Mouse (Mus musculus): ENCODE results near the gene Hist1h2bj. TPM values are rescaled to one million over a fixed set of nuclear protein-coding genes. Genes with fewer than 3 reads are reported as not detected.
A peak's percentile ranks its signal among the peaks of the same experiment; 100 is the strongest.

Hist1h2bj gene
- polyA plus RNA-seq, 1 experiment from 2014 or later = 8.1 TPM

GRCm38 (mm10) chr13:22019934-22020835 is 22.8 kb upstream of the Hist1h2bj start:
- under 1% methylated on average over 44 of the region's 44 CpGs for WGBS
- peaks cover 14% of the 10 kb centered on the region for H3K4me1 ChIP-seq
- no peak overlapping the region for H3K27ac ChIP-seq
- H3K27me3 ChIP-seq = peaks cover 44% of the 10 kb centered on the region
- H3K9ac ChIP-seq = no peak overlapping the region
- no peaks in the 10 kb centered on the region for H3K36me3 ChIP-seq
- no peak for ATAC-seq (ENCODE audit: insufficient number of reproducible peaks, low FRiP score, low TSS enrichment, low read depth)
- H3K4me2 ChIP-seq = peak overlapping the region; percentile 56
- peak overlapping the region; percentile 45 for H3K4me3 ChIP-seq
- no peaks in the 10 kb centered on the region for H3K9me3 ChIP-seq

DNA sequence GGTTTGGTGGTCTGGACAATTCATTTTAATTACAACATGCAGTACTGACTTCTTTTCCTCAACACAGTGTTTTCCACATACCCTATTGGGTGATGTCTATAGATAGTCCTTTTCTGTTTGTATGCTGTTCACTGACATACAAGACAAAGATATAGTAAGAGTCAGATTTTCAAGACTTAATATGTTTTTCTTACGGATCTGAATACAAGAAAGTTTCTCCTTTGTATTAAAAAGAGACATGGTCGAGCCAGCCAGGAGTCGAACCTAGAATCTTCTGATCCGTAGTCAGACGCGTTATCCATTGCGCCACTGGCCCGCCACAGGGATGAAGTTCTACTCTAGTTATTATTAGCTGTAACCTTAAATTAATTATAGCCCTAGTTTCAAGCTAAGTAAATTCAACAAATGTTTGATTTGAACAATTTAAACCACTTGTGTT is 22.1 kb upstream of the Hist1h2bj start:
- Histone ChIP-seq H3K4me3 (peak overlapping the region; percentile 45), H3K9ac (no peak overlapping the region)

DNA sequence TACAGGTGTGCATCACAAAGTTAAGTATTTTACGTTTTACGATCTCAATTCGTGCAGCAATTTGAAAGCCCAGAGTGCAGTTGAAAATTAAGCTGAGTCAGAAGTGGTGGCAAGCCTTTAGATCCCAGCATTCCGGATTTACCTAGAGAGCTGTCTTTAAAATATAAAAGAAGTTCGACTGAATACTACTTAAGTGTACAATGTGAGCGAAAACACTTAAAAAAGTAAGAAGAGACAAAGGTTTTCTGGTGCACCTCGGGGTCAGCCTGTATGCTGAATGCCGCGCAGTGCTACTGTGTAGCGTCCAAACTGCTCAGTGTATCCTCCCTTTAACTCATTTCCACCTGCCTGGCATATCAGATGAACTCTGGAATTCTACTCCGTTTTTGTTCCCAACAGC is 21.4 kb upstream of the Hist1h2bj start:
- ATAC-seq (ENCODE audit: insufficient number of reproducible peaks, low FRiP score, low TSS enrichment, low read depth) = no peak
- H3K9me3 ChIP-seq = no peaks in the 10 kb centered on the region
- H3K27me3 ChIP-seq = peaks cover 35% of the 10 kb centered on the region
- peak overlapping the region; percentile 45 for H3K4me3 ChIP-seq
- no peak overlapping the region for H3K27ac ChIP-seq
- H3K4me2 ChIP-seq = peak overlapping the region; percentile 56
- H3K4me1 ChIP-seq = peaks cover 18% of the 10 kb centered on the region
- under 1% methylated on average over 11 of the region's 11 CpGs for WGBS
- H3K9ac ChIP-seq = 0 out of 2 replicates have a peak overlapping the region, but pooled peaks have one; percentile 10
- H3K36me3 ChIP-seq = no peaks in the 10 kb centered on the region

More for the DNA sequence above, 22.1 kb upstream of the Hist1h2bj start:
- ATAC-seq (ENCODE audit: insufficient number of reproducible peaks, low FRiP score, low TSS enrichment, low read depth) = no peak
- under 1% methylated on average over 8 of the region's 8 CpGs for WGBS
- peaks cover 16% of the 10 kb centered on the region for H3K4me1 ChIP-seq
- H3K27ac ChIP-seq = no peak overlapping the region
- H3K9me3 ChIP-seq = no peaks in the 10 kb centered on the region
- peak overlapping the region; percentile 56 for H3K4me2 ChIP-seq
- H3K27me3 ChIP-seq = peaks cover 40% of the 10 kb centered on the region
- H3K36me3 ChIP-seq = no peaks in the 10 kb centered on the region

DNA sequence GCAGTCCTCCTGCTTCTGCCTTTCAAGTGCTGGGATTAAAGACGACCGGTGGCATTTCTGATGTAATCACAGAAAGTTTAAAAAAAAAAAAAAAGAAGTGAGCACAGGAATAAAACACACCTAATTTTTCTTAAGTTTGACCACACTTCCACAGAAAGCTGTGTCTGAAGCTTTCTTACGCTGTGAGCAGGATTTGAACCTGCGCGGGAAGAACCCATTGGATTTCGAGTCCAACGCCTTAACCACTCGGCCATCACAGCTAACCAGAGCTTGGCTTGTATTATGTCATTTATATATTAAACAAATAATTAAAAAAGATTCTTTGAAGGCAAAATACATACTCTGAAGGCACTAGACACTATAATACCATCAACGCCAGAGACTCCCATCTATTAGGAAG is 20.8 kb upstream of the Hist1h2bj start:
- Histone ChIP-seq H3K4me3 (peak overlapping the region; percentile 45), H3K9me3 (no peaks in the 10 kb centered on the region), H3K36me3 (no peaks in the 10 kb centered on the region), H3K27me3 (peaks cover 32% of the 10 kb centered on the region), H3K4me1 (peaks cover 18% of the 10 kb centered on the region), H3K27ac (no peak overlapping the region), H3K4me2 (peak overlapping the region; percentile 56), H3K9ac (0 out of 2 replicates have a peak overlapping the region, but pooled peaks have one; percentile 10)
- 1% methylated on average over 9 of the region's 9 CpGs for WGBS
- ATAC-seq (ENCODE audit: insufficient number of reproducible peaks, low FRiP score, low TSS enrichment, low read depth) = no peak

DNA sequence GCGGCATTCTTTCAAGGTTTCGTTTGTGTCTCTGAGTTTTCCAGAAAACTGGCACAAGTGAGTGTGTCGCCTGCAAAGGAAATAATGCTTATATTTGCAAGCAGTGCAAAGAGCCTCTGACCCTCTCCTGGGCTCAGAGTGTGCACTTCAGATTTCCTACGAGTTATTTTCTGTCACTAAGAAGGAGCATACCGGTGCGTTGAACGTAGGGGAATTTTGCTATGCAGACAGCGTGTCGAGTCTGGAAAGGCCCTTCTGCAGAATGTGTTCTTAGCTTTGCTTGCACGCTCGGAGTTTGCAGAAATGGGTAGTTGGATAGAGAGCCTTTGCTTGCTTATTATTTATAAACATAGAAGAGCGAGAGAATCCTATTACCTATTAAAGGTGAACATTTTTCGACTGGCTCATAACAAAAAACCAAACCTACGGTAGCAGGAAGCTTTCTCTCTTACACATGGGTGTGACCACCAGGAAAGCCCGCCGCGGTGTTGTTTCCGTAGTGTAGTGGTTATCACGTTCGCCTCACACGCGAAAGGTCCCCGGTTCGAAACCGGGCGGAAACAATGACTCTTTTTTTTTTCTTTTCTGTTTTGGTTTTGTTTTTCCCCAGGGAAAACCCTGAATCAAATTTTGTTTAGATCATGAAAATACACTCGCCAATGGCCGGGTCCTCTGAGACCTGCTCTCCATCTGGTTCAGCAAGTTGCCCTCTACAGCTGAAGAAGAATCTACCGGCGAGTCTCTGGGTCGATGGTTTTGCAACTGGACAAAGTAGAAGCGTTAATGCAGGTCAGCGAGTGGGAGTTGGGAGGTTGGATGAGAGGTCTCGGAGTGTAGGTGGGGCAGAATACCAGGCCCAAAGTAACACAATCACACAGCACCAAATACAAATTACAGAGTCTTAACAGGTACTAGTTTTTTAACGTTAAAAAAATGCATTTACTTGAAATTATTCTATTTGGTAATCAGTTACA is 16.7 kb upstream of the Hist1h2bj start:
- H3K9me3 ChIP-seq = no peaks in the 10 kb centered on the region
- no peaks in the 10 kb centered on the region for H3K27me3 ChIP-seq
- peak overlapping the region; percentile 52 for H3K4me2 ChIP-seq
- peak; percentile 60; the same call in 1 of the 2 replicates for ATAC-seq (ENCODE audit: insufficient number of reproducible peaks, low FRiP score, low TSS enrichment, low read depth)
- 1% methylated on average over 35 of the region's 35 CpGs for whole genome bisulfite sequencing
- H3K36me3 ChIP-seq = no peaks in the 10 kb centered on the region
- peaks cover 7% of the 10 kb centered on the region; the same call in 1 of the 2 replicates for H3K4me1 ChIP-seq
- H3K4me3 ChIP-seq = peak overlapping the region; percentile 46
- 0 out of 2 replicates have a peak overlapping the region, but pooled peaks have one; percentile 14 for H3K9ac ChIP-seq
- peak overlapping the region; percentile 44; the same call in 1 of the 2 replicates for H3K27ac ChIP-seq

DNA sequence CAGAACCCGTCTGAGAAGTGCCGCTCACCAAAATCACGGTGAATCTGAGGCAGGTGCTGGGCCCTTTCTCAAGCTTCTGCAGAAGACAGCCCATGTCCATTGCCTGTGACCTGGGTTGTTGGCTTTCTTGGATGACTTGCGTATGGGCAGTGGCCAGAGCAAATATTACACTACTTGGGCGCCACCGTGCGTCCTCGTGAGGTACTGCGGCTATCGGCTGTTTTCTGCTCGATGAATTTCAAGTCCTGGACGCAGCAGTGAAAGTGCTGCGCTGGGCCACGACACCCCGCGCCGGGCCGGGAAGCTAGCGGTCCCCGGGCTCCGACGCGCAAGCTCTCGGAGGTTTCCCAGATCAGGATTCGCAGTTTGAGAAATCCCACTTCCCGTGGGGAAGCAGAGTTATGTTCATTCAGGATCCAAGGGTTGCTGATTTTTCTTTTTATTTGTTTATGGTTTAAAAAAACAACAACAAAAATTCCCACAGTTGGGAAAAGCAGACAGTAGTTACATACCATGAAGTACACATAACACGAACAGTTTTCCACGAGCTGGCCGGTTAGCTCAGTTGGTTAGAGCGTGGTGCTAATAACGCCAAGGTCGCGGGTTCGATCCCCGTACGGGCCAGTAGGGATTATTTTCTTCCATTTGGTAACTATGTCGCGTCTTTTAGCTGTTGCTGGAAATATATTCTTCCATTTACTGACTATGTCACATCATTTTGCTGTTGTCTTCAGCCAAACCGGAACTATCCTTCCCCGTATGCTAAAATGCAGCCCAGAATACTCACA is 14.1 kb upstream of the Hist1h2bj start:
- H3K27ac ChIP-seq = peak overlapping the region; percentile 88
- no peaks in the 10 kb centered on the region for H3K36me3 ChIP-seq
- 1% methylated on average over 40 of the region's 40 CpGs for WGBS
- no peaks in the 10 kb centered on the region for H3K27me3 ChIP-seq
- H3K4me3 ChIP-seq = peak overlapping the region; percentile 51
- no peaks in the 10 kb centered on the region for H3K9me3 ChIP-seq
- peak overlapping the region; percentile 52 for H3K4me2 ChIP-seq
- 0 out of 2 replicates have a peak, but pooled peaks cover 4% of the 10 kb centered on the region for H3K4me1 ChIP-seq
- peak overlapping the region; percentile 51; the same call in 1 of the 2 replicates for H3K9ac ChIP-seq
- peak; percentile 76 for ATAC-seq (ENCODE audit: insufficient number of reproducible peaks, low FRiP score, low TSS enrichment, low read depth)

DNA sequence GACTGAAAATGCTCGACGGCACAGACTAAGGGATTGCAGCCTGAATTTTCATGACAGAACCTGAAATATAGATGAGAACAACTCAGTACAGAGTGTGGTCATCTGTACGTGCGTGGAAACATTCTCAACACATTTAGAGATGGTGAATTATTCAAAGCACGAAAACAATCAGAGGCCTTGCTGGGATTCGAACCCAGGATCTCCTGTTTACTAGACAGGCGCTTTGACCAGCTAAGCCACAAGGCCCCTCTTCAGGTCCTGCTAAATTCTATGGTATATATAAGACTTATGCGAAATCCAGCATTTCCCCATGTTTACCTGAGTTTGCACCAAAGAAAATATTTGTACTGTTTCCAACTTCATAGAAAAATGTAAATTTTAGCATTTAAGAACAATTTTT is 13.1 kb upstream of the Hist1h2bj start:
- H3K9me3 ChIP-seq = no peaks in the 10 kb centered on the region
- no peaks in the 10 kb centered on the region for H3K36me3 ChIP-seq
- 37% methylated on average over 8 of the region's 8 CpGs for WGBS
- no peak overlapping the region for H3K9ac ChIP-seq
- H3K4me2 ChIP-seq = no peak overlapping the region
- H3K27me3 ChIP-seq = no peaks in the 10 kb centered on the region
- H3K4me1 ChIP-seq = peaks cover 10% of the 10 kb centered on the region
- H3K4me3 ChIP-seq = no peak overlapping the region
- no peak for ATAC-seq (ENCODE audit: insufficient number of reproducible peaks, low FRiP score, low TSS enrichment, low read depth)
- no peak overlapping the region for H3K27ac ChIP-seq

- Histone ChIP-seq H3K9me3 (no peaks in the 10 kb centered on the region), H3K9ac (no peak overlapping the region), H3K4me2 (no peak overlapping the region), H3K27ac (no peak overlapping the region), H3K4me3 (no peak overlapping the region), H3K36me3 (no peaks in the 10 kb centered on the region), H3K27me3 (no peaks in the 10 kb centered on the region), H3K4me1 (peaks cover 12% of the 10 kb centered on the region)
- ATAC-seq (ENCODE audit: insufficient number of reproducible peaks, low FRiP score, low TSS enrichment, low read depth) = no peak
- WGBS = 9% methylated on average over 4 of the region's 4 CpGs
These were observed 12.5 kb upstream of the Hist1h2bj start for GRCm38 (mm10) chr13:22030493-22030892.

- no peaks in the 10 kb centered on the region for H3K36me3 ChIP-seq
- peaks cover 15% of the 10 kb centered on the region for H3K4me1 ChIP-seq
- 40% methylated on average over 5 of the region's 5 CpGs for WGBS
- no peak overlapping the region for H3K9ac ChIP-seq
- no peaks in the 10 kb centered on the region for H3K27me3 ChIP-seq
- no peak for ATAC-seq (ENCODE audit: insufficient number of reproducible peaks, low FRiP score, low TSS enrichment, low read depth)
- H3K4me3 ChIP-seq = peak overlapping the region; percentile 43; the same call in 1 of the 2 replicates
- no peak overlapping the region for H3K27ac ChIP-seq
- no peaks in the 10 kb centered on the region for H3K9me3 ChIP-seq
- H3K4me2 ChIP-seq = peak overlapping the region; percentile 52; the same call in 1 of the 2 replicates
These were observed 9.1 kb upstream of the Hist1h2bj start for GRCm38 (mm10) chr13:22033741-22034442.

- no peaks in the 10 kb centered on the region for H3K27me3 ChIP-seq
- H3K27ac ChIP-seq = peak overlapping the region; percentile 77
- WGBS = under 1% methylated on average over 14 of the region's 14 CpGs
- 0 out of 2 replicates have a peak overlapping the region, but pooled peaks have one; percentile 14 for H3K9ac ChIP-seq
- no peaks in the 10 kb centered on the region for H3K9me3 ChIP-seq
- no peaks in the 10 kb centered on the region for H3K36me3 ChIP-seq
- ATAC-seq (ENCODE audit: insufficient number of reproducible peaks, low FRiP score, low TSS enrichment, low read depth) = no peak
- peaks cover 15% of the 10 kb centered on the region for H3K4me1 ChIP-seq
- H3K4me3 ChIP-seq = peak overlapping the region; percentile 43
- H3K4me2 ChIP-seq = peak overlapping the region; percentile 52
These were observed 8.4 kb upstream of the Hist1h2bj start for GRCm38 (mm10) chr13:22034443-22035266.
